Mouse (Mus musculus) neural tube, embryonic 12.5 days (tissue): ENCODE data around the gene Dis3. TPM values are rescaled to one million over a fixed set of nuclear protein-coding genes. Genes with fewer than 3 reads are reported as not detected.

Experiments
- ATAC-seq: fragments of 200-750 bp; cut with Nextera tagmentation; 2 replicates; pipeline ENCODE4 v1.8.0; 2017; ENCODE audit warnings: low read depth, mild to moderate bottlenecking, moderate TSS enrichment, moderate library complexity; ENCODE audit not compliant: low FRiP score
- H3K27ac ChIP-seq: fragments of 300-500 bp; sonication (generic); 2 replicates; pipeline ENCODE4 v1.5.1; 2016
- H3K27me3 ChIP-seq: fragments of 300-500 bp; sonication (generic); replicated peaks from 2 replicates; pipeline ENCODE4 v1.6.1; 2016; ENCODE audit warnings: mild to moderate bottlenecking
- H3K36me3 ChIP-seq: fragments of 300-500 bp; sonication (generic); 2 replicates; pipeline ENCODE4 v1.6.1; 2016; ENCODE audit warnings: mild to moderate bottlenecking
- H3K4me1 ChIP-seq: fragments of 300-500 bp; sonication (generic); 2 replicates; pipeline ENCODE4 v1.6.1; 2016
- H3K4me2 ChIP-seq: fragments of 300-500 bp; sonication (generic); replicated peaks from 2 replicates; pipeline ENCODE4 v1.6.1; 2016; ENCODE audit warnings: mild to moderate bottlenecking
- H3K4me3 ChIP-seq: fragments of 300-500 bp; sonication (generic); 2 replicates; pipeline ENCODE4 v1.5.1; 2016
- H3K9ac ChIP-seq: fragments of 300-500 bp; sonication (generic); 2 replicates; pipeline ENCODE4 v1.6.1; 2016; ENCODE audit warnings: mild to moderate bottlenecking
- H3K9me3 ChIP-seq: fragments of 300-500 bp; sonication (generic); 2 replicates; pipeline ENCODE4 v1.6.1; 2016; ENCODE audit warnings: mild to moderate bottlenecking
- WGBS: fragments of 180-500 bp; shearing (Covaris S2); methylation state at CpG from one replicate; pipeline ENCODE4 v1.1.7; 2016; 5-methylcytosine and 5-hydroxymethylcytosine counted together
- polyA plus RNA-seq: library from polyadenylated mRNA; unstranded; fragments of >200 nt; fragmentation: Nextera tagmentation; extraction: Ambion mirVana; gene quantifications from 2 replicates; pipeline ENCODE4 v1.2.1, GENCODE M21; 2016

Dis3 gene
- polyA plus RNA-seq, 1 experiment from 2014 or later = 34.9 TPM

GRCm38 (mm10) chr14:99032596-99032995 is 67.0 kb downstream of the Dis3 start:
- WGBS = 83% methylated on average over 5 of the region's 5 CpGs
- Histone ChIP-seq H3K4me2 (no peak overlapping the region), H3K4me3 (no peak overlapping the region), H3K36me3 (peaks cover 8% of the 10 kb centered on the region; the same call in 1 of the 2 replicates), H3K4me1 (no peaks in the 10 kb centered on the region), H3K27me3 (no peaks in the 10 kb centered on the region), H3K9ac (no peak overlapping the region), H3K9me3 (no peaks in the 10 kb centered on the region), H3K27ac (no peak overlapping the region)
- no peak for ATAC-seq

GRCm38 (mm10) chr14:99031337-99031873 is 68.2 kb downstream of the Dis3 start:
- H3K4me3 ChIP-seq = no peak overlapping the region
- H3K36me3 ChIP-seq = peaks cover 8% of the 10 kb centered on the region; the same call in 1 of the 2 replicates
- H3K9ac ChIP-seq = no peak overlapping the region
- H3K27ac ChIP-seq = no peak overlapping the region
- no peaks in the 10 kb centered on the region for H3K9me3 ChIP-seq
- H3K4me2 ChIP-seq = no peak overlapping the region
- ATAC-seq = no peak
- 82% methylated on average over 5 of the region's 5 CpGs for WGBS
- H3K4me1 ChIP-seq = no peaks in the 10 kb centered on the region
- H3K27me3 ChIP-seq = no peaks in the 10 kb centered on the region

- Histone ChIP-seq H3K27ac (no peak overlapping the region), H3K4me2 (no peak overlapping the region), H3K9me3 (no peaks in the 10 kb centered on the region), H3K4me3 (no peak overlapping the region), H3K9ac (no peak overlapping the region), H3K4me1 (no peaks in the 10 kb centered on the region), H3K36me3 (peaks cover 7% of the 10 kb centered on the region; the same call in 1 of the 2 replicates), H3K27me3 (no peaks in the 10 kb centered on the region)
- no peak for ATAC-seq
- 89% methylated on average over 5 of the region's 5 CpGs for WGBS
Measured at GRCm38 (mm10) chr14:99029987-99030386, 69.6 kb downstream of the Dis3 start.

Other genes starting within 250 kb of the Dis3 start
- 1.7 TPM in 1 of 2 replicates, not detected in the other for gene Rpl36a-ps1, start 105.5 kb downstream of the Dis3 start, polyA plus RNA-seq
- 124 and 128 TPM in 2 replicates for gene Mzt1, start 53.6 kb downstream of the Dis3 start, polyA plus RNA-seq
- gene Bora, start 53.5 kb downstream of the Dis3 start, polyA plus RNA-seq = 49.3 and 50.9 TPM in 2 replicates
- 19.1 and 19.8 TPM in 2 replicates for gene Pibf1, start 346 bp downstream of the Dis3 start, polyA plus RNA-seq
- 3.7 and 4.2 TPM in 2 replicates for gene Klf5, start 198.9 kb upstream of the Dis3 start, polyA plus RNA-seq